Mouse (Mus musculus) stomach, postnatal 0 days (tissue): ENCODE results near the gene Prrx2. TPM values are rescaled to one million over a fixed set of nuclear protein-coding genes. Genes with fewer than 3 reads are reported as not detected.

Source experiments
- ATAC-seq: fragments of 200-750 bp; cut with Nextera tagmentation; 2 replicates; pipeline ENCODE4 v1.8.0; 2017; ENCODE audit not compliant: low FRiP score, low TSS enrichment
- DNase-seq: peaks from one replicate; pipeline ENCODE4 v3.0.0-alpha.2; 2016; ENCODE audit warnings: low spot score
- H3K27ac ChIP-seq: fragments of 300-500 bp; sonication (generic); replicated peaks from 2 replicates; pipeline ENCODE4 v1.5.1; 2014; ENCODE audit warnings: mild to moderate bottlenecking, control low read depth
- H3K27me3 ChIP-seq: fragments of 300-500 bp; sonication (generic); 2 replicates; pipeline ENCODE4 v1.6.1; 2014; ENCODE audit warnings: low read length; ENCODE audit not compliant: control insufficient read depth, insufficient read depth
- H3K36me3 ChIP-seq: fragments of 300-500 bp; sonication (generic); 2 replicates; pipeline ENCODE4 v1.6.1; 2014; ENCODE audit warnings: low read length, mixed read lengths; ENCODE audit not compliant: control insufficient read depth, insufficient read depth
- H3K4me1 ChIP-seq: fragments of 300-500 bp; sonication (generic); replicated peaks from 2 replicates; pipeline ENCODE4 v1.6.1; 2014; ENCODE audit warnings: antibody characterized with exemption; ENCODE audit not compliant: control insufficient read depth, insufficient read depth
- H3K4me2 ChIP-seq: fragments of 300-500 bp; sonication (generic); replicated peaks from 2 replicates; pipeline ENCODE4 v1.6.1; 2014; ENCODE audit warnings: low read depth, mild to moderate bottlenecking, control low read depth, moderate library complexity
- H3K4me3 ChIP-seq: fragments of 300-500 bp; sonication (generic); 2 replicates; pipeline ENCODE4 v1.5.1; 2014; ENCODE audit warnings: low read depth, low read length, control low read depth
- H3K9ac ChIP-seq: fragments of 300-500 bp; sonication (generic); 2 replicates; pipeline ENCODE4 v1.6.1; 2014; ENCODE audit warnings: mild to moderate bottlenecking, low read length, control low read depth, mixed read lengths
- H3K9me3 ChIP-seq: fragments of 300-500 bp; sonication (generic); 2 replicates; pipeline ENCODE4 v1.6.1; 2016; ENCODE audit warnings: low read length; ENCODE audit not compliant: control insufficient read depth
- CTCF ChIP-seq: IDR thresholded peaks from 2 replicates; pipeline ENCODE4 v1.5.1; 2016; ENCODE audit warnings: antibody characterized with exemption, low read depth, mild to moderate bottlenecking, moderate library complexity
- EP300 ChIP-seq: optimal IDR thresholded peaks from 2 replicates; pipeline ENCODE3; 2016; ENCODE audit warnings: antibody characterized with exemption
- WGBS: fragments of 180-500 bp; shearing (Covaris S2); extraction: QIAGEN DNeasy Blood & Tissue Kit; methylation state at CpG from one replicate; pipeline ENCODE4 v1.1.7; 2014; 5-methylcytosine and 5-hydroxymethylcytosine counted together
- polyA plus RNA-seq: library from polyadenylated mRNA; unstranded; fragments of >200 nt; fragmentation: Nextera tagmentation; extraction: Ambion mirVana; gene quantifications from 2 replicates; pipeline ENCODE4 v1.2.1, GENCODE M21; 2015

Gene Prrx2
- polyA plus RNA-seq, 1 experiment from 2014 or later: 1.8 TPM

DNA sequence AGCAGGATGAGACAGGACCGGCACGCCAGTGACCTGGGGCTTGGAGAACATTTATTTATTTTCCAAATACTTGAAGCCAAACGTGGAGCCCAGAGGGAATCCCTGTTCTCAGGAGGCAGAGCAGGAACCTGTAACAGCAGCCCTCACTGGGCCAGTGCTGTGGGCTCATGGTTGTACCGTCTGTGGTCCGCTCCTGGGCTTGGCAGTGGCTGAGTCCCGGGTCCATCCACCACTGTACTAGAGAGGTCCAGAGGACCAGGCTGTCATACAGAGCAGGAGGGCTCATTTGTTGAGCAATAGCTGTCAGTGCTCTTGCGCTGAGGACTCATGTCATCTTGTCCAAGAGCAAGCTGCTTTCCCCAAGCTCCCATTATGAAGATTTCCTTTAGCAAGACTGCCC is 40.3 kb downstream of the Prrx2 start:
- ATAC-seq (no peak), DNase-seq (no peak)
- Histone ChIP-seq H3K4me1 (no peaks in the 10 kb centered on the region), H3K4me2 (no peak overlapping the region), H3K27ac (no peak overlapping the region), H3K36me3 (no peaks in the 10 kb centered on the region), H3K4me3 (no peak overlapping the region), H3K9ac (no peak overlapping the region), H3K9me3 (no peaks in the 10 kb centered on the region), H3K27me3 (no peaks in the 10 kb centered on the region)
- TF ChIP-seq CTCF: no peak
- no peak for TF ChIP-seq EP300
- WGBS: 77% methylated on average over 7 of the region's 7 CpGs

DNA sequence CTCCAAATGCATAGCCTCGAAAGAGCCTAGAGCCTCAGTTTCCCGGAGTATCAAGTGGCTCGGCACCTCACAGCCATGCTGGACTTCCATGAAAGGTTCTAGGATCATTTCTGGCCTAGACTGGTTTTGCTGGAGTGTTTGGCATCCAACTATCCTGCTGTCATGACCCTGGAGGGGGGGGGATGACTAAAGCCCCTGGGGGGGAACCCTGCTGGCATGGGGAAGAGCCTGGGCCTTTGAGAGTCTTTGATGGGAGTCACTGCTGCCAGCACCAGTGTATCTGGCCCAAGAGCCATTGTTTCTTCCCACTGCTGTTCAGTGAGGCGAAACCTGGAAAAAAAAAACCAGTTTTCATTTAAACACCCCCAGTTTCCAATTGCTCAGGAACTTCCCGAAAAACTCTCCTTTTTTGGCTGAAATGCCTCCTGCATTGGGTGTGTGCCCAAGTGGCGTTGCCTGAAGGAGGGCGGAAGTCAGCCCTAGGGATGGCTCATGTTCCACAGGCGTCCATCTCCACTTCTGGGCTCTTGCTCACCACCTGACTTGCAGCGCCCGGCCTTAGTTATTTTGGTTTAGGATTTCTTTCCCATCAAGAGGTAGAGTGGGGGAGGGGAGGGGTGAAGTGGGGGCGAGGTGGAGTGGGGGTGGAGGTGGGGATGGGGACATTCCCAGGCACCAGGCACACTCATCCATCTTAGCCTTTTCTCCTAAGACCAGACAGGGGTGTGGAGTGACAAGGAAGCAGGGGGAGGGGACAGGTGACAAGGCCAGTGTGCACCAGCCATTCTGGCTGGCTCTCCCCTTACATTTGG is 41.1 kb downstream of the Prrx2 start:
- no peaks in the 10 kb centered on the region for H3K4me1 ChIP-seq
- DNase-seq (no peak), ATAC-seq (no peak; the same call in 1 of the 2 replicates)
- H3K4me2 ChIP-seq: no peak overlapping the region
- no peak overlapping the region for H3K4me3 ChIP-seq
- WGBS: 57% methylated on average over 11 of the region's 11 CpGs
- H3K36me3 ChIP-seq: no peaks in the 10 kb centered on the region
- no peak for TF ChIP-seq CTCF
- TF ChIP-seq EP300: no peak
- H3K27ac ChIP-seq: no peak overlapping the region
- no peaks in the 10 kb centered on the region for H3K9me3 ChIP-seq
- H3K27me3 ChIP-seq: no peaks in the 10 kb centered on the region
- no peak overlapping the region for H3K9ac ChIP-seq

DNA sequence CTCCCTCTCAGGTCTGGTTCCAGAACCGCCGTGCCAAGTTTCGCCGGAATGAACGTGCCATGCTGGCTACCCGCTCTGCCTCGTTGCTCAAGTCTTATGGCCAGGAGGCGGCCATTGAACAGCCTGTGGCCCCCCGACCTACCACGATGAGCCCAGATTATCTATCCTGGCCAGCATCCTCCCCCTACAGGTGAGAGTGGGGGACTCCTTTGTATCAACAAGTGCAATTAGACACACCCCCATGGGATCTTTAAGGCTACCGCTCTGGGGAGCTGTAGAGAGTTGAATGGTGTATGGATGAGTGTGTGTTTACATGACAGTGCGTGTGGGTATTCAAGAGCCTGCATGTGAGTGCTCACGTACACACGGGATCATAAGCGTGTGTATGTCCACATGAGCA is 44.7 kb downstream of the Prrx2 start:
- Histone ChIP-seq H3K27ac (no peak overlapping the region), H3K4me1 (no peaks in the 10 kb centered on the region), H3K27me3 (no peaks in the 10 kb centered on the region), H3K9ac (no peak overlapping the region), H3K4me3 (no peak overlapping the region), H3K4me2 (no peak overlapping the region), H3K9me3 (no peaks in the 10 kb centered on the region), H3K36me3 (no peaks in the 10 kb centered on the region)
- DNase-seq (no peak), ATAC-seq (no peak)
- 89% methylated on average over 15 of the region's 15 CpGs for WGBS
- TF ChIP-seq CTCF: no peak
- TF ChIP-seq EP300: no peak

DNA sequence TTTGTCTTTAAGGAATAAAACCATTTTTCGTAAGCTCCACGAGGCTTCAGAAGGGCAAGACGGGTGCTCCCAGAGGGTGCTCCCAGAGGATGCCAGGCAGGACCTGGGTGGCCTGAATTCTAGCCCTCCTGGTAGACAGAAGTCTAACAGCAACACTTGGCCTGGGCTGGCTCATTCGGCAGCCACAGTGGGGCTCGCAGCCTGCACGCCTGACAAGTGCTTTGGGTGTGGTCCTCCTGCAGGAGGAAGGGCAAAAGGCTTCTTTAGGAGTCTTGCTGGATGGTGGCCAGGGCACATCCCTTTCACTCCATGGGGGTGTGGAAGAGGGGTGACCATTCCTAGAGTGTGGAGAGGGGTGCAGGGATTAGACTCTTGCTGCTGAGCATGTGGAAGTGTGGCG is 46.4 kb downstream of the Prrx2 start:
- whole genome bisulfite sequencing: 67% methylated on average over 7 of the region's 7 CpGs
- H3K27ac ChIP-seq: no peak overlapping the region
- no peaks in the 10 kb centered on the region for H3K27me3 ChIP-seq
- H3K4me3 ChIP-seq: no peak overlapping the region
- no peaks in the 10 kb centered on the region for H3K36me3 ChIP-seq
- DNase-seq (no peak), ATAC-seq (no peak)
- TF ChIP-seq EP300: no peak
- TF ChIP-seq CTCF: no peak
- H3K9ac ChIP-seq: no peak overlapping the region
- no peaks in the 10 kb centered on the region for H3K9me3 ChIP-seq
- no peaks in the 10 kb centered on the region for H3K4me1 ChIP-seq
- no peak overlapping the region for H3K4me2 ChIP-seq

DNA sequence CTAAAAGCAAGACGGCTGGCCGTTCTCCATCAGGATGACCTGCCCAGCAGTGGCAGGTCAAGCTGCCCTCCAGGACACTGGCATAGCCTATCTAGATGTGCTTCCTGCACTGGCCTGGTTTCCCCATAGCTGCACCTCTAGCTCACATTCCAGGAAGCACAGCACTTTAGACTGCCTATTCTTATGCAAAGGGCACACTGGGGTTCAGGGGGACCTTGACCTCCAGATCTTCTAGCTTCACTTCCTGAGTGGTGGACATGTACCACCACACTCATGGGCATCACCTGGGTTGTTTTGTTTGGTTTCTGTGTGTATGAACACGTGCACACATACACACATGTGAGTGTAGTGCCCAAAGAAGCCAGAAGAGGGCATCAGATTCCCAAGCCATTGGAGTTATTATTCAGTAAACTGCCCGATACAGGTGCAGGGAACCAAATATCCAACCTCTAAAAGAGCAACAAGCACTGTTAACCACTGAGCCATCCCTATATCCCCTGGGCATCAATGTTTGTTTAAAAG is 50.1 kb downstream of the Prrx2 start:
- H3K27me3 ChIP-seq: no peaks in the 10 kb centered on the region
- H3K9me3 ChIP-seq: no peaks in the 10 kb centered on the region
- no peak overlapping the region for H3K27ac ChIP-seq
- WGBS: 94% methylated on average over 4 of the region's 4 CpGs
- no peak for TF ChIP-seq EP300
- TF ChIP-seq CTCF: 0 out of 2 replicates have a peak, but pooled peaks have one; percentile 31
- H3K4me3 ChIP-seq: no peak overlapping the region
- H3K36me3 ChIP-seq: no peaks in the 10 kb centered on the region
- no peaks in the 10 kb centered on the region for H3K4me1 ChIP-seq
- DNase-seq (no peak), ATAC-seq (no peak)
- no peak overlapping the region for H3K4me2 ChIP-seq
- no peak overlapping the region for H3K9ac ChIP-seq

DNA sequence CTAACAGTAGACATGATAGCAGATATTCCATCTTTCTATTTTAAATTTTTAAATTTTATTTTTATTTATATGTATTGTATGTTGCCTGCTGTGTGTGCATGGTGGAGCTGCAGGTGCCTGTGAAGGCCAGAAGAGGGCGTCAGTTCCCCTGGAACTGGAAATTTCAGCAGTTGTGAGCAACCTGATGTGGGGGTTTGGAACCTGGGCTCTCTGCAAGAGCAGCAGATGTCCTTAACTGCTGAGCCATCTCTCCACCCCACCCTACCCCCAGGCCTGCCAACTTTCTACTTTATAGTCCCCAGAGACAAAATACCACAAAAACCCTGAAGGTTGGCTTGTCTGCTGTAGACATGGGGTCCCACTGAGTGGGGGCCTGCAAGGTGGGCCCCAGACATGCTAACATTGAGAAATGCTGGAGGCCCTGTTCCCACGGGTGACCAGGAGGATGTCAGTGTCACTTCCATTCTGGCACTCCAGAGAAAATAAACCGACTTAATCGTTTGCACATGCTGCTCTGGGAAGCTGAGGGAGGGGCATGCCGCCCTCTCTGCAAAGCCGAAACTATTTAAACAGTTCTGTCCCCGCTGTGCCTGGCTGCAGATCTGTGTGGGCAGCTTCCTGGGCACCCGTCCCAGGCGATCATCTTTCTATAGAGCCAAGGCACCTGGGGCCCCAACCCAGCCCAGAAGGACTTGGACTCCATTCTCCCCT is 50.8 kb downstream of the Prrx2 start:
- no peak for ATAC-seq
- Histone ChIP-seq H3K27me3 (no peaks in the 10 kb centered on the region), H3K4me1 (no peaks in the 10 kb centered on the region), H3K4me3 (no peak overlapping the region), H3K9ac (no peak overlapping the region), H3K9me3 (no peaks in the 10 kb centered on the region), H3K4me2 (no peak overlapping the region), H3K27ac (no peak overlapping the region), H3K36me3 (no peaks in the 10 kb centered on the region)
- WGBS: 18% methylated on average over 9 of the region's 9 CpGs
- TF ChIP-seq EP300 (no peak), CTCF (peak; percentile 35)
- DNase-seq: no peak
